Comparison of ENCODE assay signal across 9 mouse cellular contexts in the genomic region with DNA sequence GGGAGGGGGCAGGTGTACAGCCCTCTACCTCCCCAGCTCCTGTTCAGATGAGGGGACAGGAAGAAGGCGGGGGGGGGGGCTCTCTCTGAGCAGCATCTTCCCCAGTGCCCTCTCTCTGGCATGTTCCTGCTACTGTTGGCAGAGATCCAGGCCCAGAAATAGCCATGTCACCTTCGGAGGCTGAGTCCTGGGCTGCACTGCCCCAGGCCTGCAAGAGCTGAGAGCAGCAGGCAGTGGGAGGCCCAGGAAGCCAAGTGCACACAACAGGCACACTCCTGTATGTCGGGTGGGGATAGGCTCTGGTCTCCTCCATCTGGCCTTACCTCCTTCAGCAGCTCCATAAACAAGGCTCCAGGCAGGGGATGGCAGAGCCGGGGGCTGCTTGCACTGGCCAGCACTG. TPM values are rescaled to one million over a fixed set of nuclear protein-coding genes. Genes with fewer than 3 reads are reported as not detected.
DNase-seq lines count a peak whose midpoint lies in the region; ATAC-seq and TF ChIP-seq lines count a peak whose summit lies in the region.
"Had no signal": no experiment of that assay in that cellular context is flagged by ENCODE, and none has a peak within 500 bp of the region (broad histone marks: within the 10 kb centered on the region; RNA-seq: fewer than 3 reads in every experiment).

No protein-coding gene starts in this region.

- DNase-seq in cerebellum, postnatal 14 days: peak; percentile 63 to 74
- DNase-seq in cerebellum, adult 9-10 months: no peak
- DNase-seq in Patski (ENCODE audit: low read depth, low spot score): no peak
- DNase-seq in limb, embryonic 10.5 days (ENCODE audit: low spot score): no peak
- no peak for DNase-seq in thymus, adult 2 months
- no peak for DNase-seq in layer of hippocampus, adult 11-12 months (ENCODE audit: low spot score)
- DNase-seq in urinary bladder, postnatal 36 days (ENCODE audit: low spot score in 2 of 2): no peak

- no peak for TF ChIP-seq CTCF in Patski (IDR thresholded peaks at IDR 0.05)
- no peak for TF ChIP-seq CTCF in thymus, adult 2 months (IDR thresholded peaks at IDR 0.05; ENCODE audit: borderline replicate concordance, control insufficient read depth, extremely low read depth, insufficient read depth, low read length, poor library complexity)

- ATAC-seq in Patski: peak; percentile 22
- peak; percentile 75 for ATAC-seq in heart, embryonic 11.5 days (replicated peaks; ENCODE audit: insufficient number of reproducible peaks, low FRiP score, low TSS enrichment)

- H3K4me1 ChIP-seq in heart, embryonic 11.5 days (ENCODE audit: control insufficient read depth, insufficient read depth, low read length): peaks cover 36% of the 10 kb centered on the region
- H3K4me1 ChIP-seq in limb, embryonic 10.5 days: peaks cover 47% of the 10 kb centered on the region
- H3K4me1 ChIP-seq in thymus, adult 2 months (replicated peaks; ENCODE audit: control insufficient read depth, insufficient read depth, low read length): peaks cover 12% of the 10 kb centered on the region

- POLR2A ChIA-PET in Patski (lab: Charles Lee): interaction anchor here (1.3 kb wide), 1 partner anchor 10 kb away, joined by 5 read pairs; no protein-coding TSS in a partner anchor

- H3K27ac ChIP-seq in heart, embryonic 11.5 days (ENCODE audit: low read depth, low read length): peak overlapping the region; percentile 95
- peak overlapping the region; percentile 64; the same call in 1 of the 2 replicates for H3K27ac ChIP-seq in limb, embryonic 10.5 days
- no peak overlapping the region for H3K27ac ChIP-seq in thymus, adult 2 months (ENCODE audit: control insufficient read depth, insufficient read depth, low read length)
- H3K27ac ChIP-seq: limb, embryonic 13.5 days had no signal

- in situ Hi-C loops in Patski (cut with MboI; ENCODE audit: low pct_unique_long_range_greater_than_20kb): no loop called here

- H3K9ac ChIP-seq in heart, embryonic 11.5 days (ENCODE audit: low read depth, low read length): 0 out of 2 replicates have a peak overlapping the region, but pooled peaks have one; percentile 58

- TF ChIP-seq POLR2A in thymus, adult 2 months (IDR thresholded peaks at IDR 0.05; ENCODE audit: control insufficient read depth, extremely low read depth, insufficient read depth, low read length, poor library complexity): no peak

- no peaks in the 10 kb centered on the region for H3K36me3 ChIP-seq in heart, embryonic 11.5 days (ENCODE audit: control insufficient read depth, insufficient read depth, low read length)
- no peaks in the 10 kb centered on the region for H3K36me3 ChIP-seq in limb, embryonic 10.5 days
- no peaks in the 10 kb centered on the region for H3K36me3 ChIP-seq in thymus, adult 2 months (ENCODE audit: control insufficient read depth, insufficient read depth, low read length)
- H3K36me3 ChIP-seq: limb, embryonic 13.5 days had no signal

- H3K27me3 ChIP-seq in Patski: no peaks in the 10 kb centered on the region
- H3K27me3 ChIP-seq in heart, embryonic 11.5 days (ENCODE audit: control insufficient read depth, insufficient read depth, low read length): no peaks in the 10 kb centered on the region
- H3K27me3 ChIP-seq in limb, embryonic 10.5 days (ENCODE audit: low read depth, poor library complexity, severe bottlenecking): peaks cover 93% of the 10 kb centered on the region
- H3K27me3 ChIP-seq in thymus, adult 2 months (ENCODE audit: control insufficient read depth, insufficient read depth, low read length): no peaks in the 10 kb centered on the region

- H3K4me2 ChIP-seq in heart, embryonic 11.5 days: peak overlapping the region; percentile 54
- H3K4me2 ChIP-seq: limb, embryonic 13.5 days had no signal

- 32% methylated on average over 4 of the region's 4 CpGs for WGBS in heart, embryonic 11.5 days (ENCODE audit: insufficient replicate concordance)
- WGBS in limb, embryonic 10.5 days: 74% methylated on average over 4 of the region's 4 CpGs
- 33% methylated on average over 4 of the region's 4 CpGs for WGBS in thymus, adult 2 months

- H3K4me3 ChIP-seq in heart, embryonic 11.5 days (ENCODE audit: low read depth, low read length): no peak overlapping the region
- no peak overlapping the region for H3K4me3 ChIP-seq in limb, embryonic 10.5 days
- no peak overlapping the region for H3K4me3 ChIP-seq in thymus, adult 2 months (ENCODE audit: control insufficient read depth, insufficient read depth, low read length)
- H3K4me3 ChIP-seq: limb, embryonic 13.5 days had no signal

- CTCF ChIA-PET in Patski (lab: Charles Lee): interaction anchor here (1.1 to 1.3 kb wide), 2 partner anchors 10 to 12 kb away, joined by 4 to 5 read pairs; no protein-coding TSS in a partner anchor

- H3K9me3 ChIP-seq in heart, embryonic 11.5 days (replicated peaks; ENCODE audit: control insufficient read depth, low read length): no peaks in the 10 kb centered on the region
- H3K9me3 ChIP-seq in limb, embryonic 10.5 days (replicated peaks): no peaks in the 10 kb centered on the region
- H3K9me3 ChIP-seq: limb, embryonic 13.5 days had no signal

RNA-seq across cellular contexts. Expression of gene Flrt1, which starts 16.7 kb away (rescaled TPM):
- polyA plus RNA-seq in Patski (2021): 12.6 TPM
- 0.79 and 0.97 TPM in 2 replicates for polyA plus RNA-seq in heart, embryonic 11.5 days (2014; fragmentation: Nextera tagmentation; extraction: Ambion mirVana)
- 0.54 and 1.6 TPM in 2 replicates for polyA plus RNA-seq in limb, embryonic 10.5 days (2016; fragmentation: Nextera tagmentation; extraction: Ambion mirVana)
- polyA plus RNA-seq in thymus, adult 2 months (2012; rRNA removed): 0.59 and 0.64 TPM in 2 replicates

Comparison
In these comparisons a context has a peak if more than half of its experiments do, and no peak if none do; other contexts are left out.
1. DNase-seq: peak in cerebellum, postnatal 14 days (2 of 2); none in cerebellum, adult 9-10 months (single experiment), Patski (single experiment), limb, embryonic 10.5 days (single experiment), thymus, adult 2 months (single experiment), layer of hippocampus, adult 11-12 months (single experiment) and urinary bladder, postnatal 36 days (0 of 2).